Mouse (Mus musculus): ENCODE measurements around the gene Gfpt1. TPM values are rescaled to one million over a fixed set of nuclear protein-coding genes. Genes with fewer than 3 reads are reported as not detected.

The Gfpt1 gene
- 48.1 and 54.6 TPM in 2 replicates for polyA plus RNA-seq (2011; ENCODE audit: insufficient read depth, insufficient read length, low read depth, missing spikeins)

DNA sequence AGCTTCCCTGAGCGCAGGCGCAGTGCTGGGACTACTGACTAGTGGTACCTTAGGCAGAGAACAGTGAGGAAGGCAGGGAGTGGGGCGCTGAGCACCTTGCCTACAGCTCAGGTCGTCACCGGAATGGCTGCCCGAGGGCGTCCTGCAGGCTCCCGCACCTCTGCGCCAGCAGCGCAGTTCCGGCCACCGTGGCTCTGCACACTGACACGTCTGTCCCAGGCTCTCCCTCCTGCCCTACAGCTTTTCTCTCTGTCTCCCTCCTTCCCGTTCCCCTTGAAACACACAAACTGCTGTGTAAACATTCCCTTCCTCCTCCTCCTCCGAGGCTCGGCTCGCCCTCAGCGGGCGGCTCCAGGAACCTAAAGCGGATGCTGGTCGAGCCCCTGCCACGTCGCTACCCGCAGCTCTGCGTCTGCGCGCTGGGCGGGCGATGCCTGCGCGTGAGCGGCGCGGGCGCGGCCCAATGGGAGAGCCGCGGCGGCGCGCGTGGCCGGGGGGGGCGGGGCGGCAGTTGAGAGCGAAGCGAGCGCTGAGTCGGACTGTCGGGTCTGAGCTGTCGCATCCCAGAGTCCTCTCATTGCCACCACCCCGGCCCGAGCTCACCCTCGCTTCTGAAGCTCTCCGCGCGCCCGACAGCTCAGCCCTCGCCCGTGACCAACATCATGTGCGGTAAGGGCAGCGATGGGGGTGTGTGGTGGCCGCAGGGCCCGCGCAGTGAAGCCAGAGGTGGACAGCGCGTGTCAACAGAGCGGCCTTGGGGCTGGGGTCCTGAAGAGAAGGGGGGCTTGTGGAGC, at the start of gene Gfpt1:
TSS of gene Gfpt1 (plus strand) at position 510 of the 794 bp plus-strand sequence.
- no peak for TF ChIP-seq EP300 (IDR thresholded peaks at IDR 0.05; ENCODE audit: insufficient read depth, low read depth, low read length)
- TF ChIP-seq POLR2A (IDR thresholded peaks at IDR 0.05; ENCODE audit: insufficient read depth, low read length) = peak; percentile 80
- Histone ChIP-seq H3K27me3 (ENCODE audit: control insufficient read depth, insufficient read depth, low read length, poor library complexity, severe bottlenecking) (no peaks in the 10 kb centered on the region), H3K4me1 (ENCODE audit: control insufficient read depth, insufficient read depth, low read length) (peaks cover 3% of the 10 kb centered on the region), H3K9me3 (replicated peaks; ENCODE audit: control insufficient read depth, insufficient read depth, low read length, poor library complexity, severe bottlenecking) (no peaks in the 10 kb centered on the region), H3K36me3 (ENCODE audit: control insufficient read depth, insufficient read depth, low read length, poor library complexity, severe bottlenecking) (no peaks in the 10 kb centered on the region), H3K4me3 (ENCODE audit: low read depth, low read length) (peak within 1 kb of the TSS; percentile 81), H3K27ac (ENCODE audit: insufficient read depth, low read length) (peak within 1 kb of the TSS; percentile 55), H3K9ac (ENCODE audit: low read depth, poor library complexity, severe bottlenecking) (peak within 1 kb of the TSS; percentile 64)

- no peaks in the 10 kb centered on the region for H3K9me3 ChIP-seq (replicated peaks; ENCODE audit: control insufficient read depth, insufficient read depth, low read length, poor library complexity, severe bottlenecking)
- no peaks in the 10 kb centered on the region for H3K27me3 ChIP-seq (ENCODE audit: control insufficient read depth, insufficient read depth, low read length, poor library complexity, severe bottlenecking)
- no peak overlapping the region for H3K9ac ChIP-seq (ENCODE audit: low read depth, poor library complexity, severe bottlenecking)
- TF ChIP-seq CTCF (IDR thresholded peaks at IDR 0.05; ENCODE audit: low read depth, low read length) (no peak), EP300 (IDR thresholded peaks at IDR 0.05; ENCODE audit: insufficient read depth, low read depth, low read length) (no peak), POLR2A (IDR thresholded peaks at IDR 0.05; ENCODE audit: insufficient read depth, low read length) (no peak)
- H3K36me3 ChIP-seq (ENCODE audit: control insufficient read depth, insufficient read depth, low read length, poor library complexity, severe bottlenecking) = no peaks in the 10 kb centered on the region
- no peak overlapping the region for H3K27ac ChIP-seq (ENCODE audit: insufficient read depth, low read length)
- H3K4me3 ChIP-seq (ENCODE audit: low read depth, low read length) = no peak overlapping the region
- peaks cover 1% of the 10 kb centered on the region for H3K4me1 ChIP-seq (ENCODE audit: control insufficient read depth, insufficient read depth, low read length)
These were observed 48.4 kb upstream of the Gfpt1 start for GRCm38 (mm10) chr6:86994254-86994653.

GRCm38 (mm10) chr6:86996629-86997307, 45.9 kb upstream of the Gfpt1 start:
- H3K9me3 ChIP-seq (replicated peaks; ENCODE audit: control insufficient read depth, insufficient read depth, low read length, poor library complexity, severe bottlenecking) = no peaks in the 10 kb centered on the region

GRCm38 (mm10) chr6:86997360-86997759, 45.3 kb upstream of the Gfpt1 start:
- Histone ChIP-seq H3K4me3 (ENCODE audit: low read depth, low read length) (no peak overlapping the region), H3K9ac (ENCODE audit: low read depth, poor library complexity, severe bottlenecking) (no peak overlapping the region), H3K36me3 (ENCODE audit: control insufficient read depth, insufficient read depth, low read length, poor library complexity, severe bottlenecking) (no peaks in the 10 kb centered on the region), H3K27me3 (ENCODE audit: control insufficient read depth, insufficient read depth, low read length, poor library complexity, severe bottlenecking) (no peaks in the 10 kb centered on the region), H3K27ac (ENCODE audit: insufficient read depth, low read length) (no peak overlapping the region), H3K9me3 (replicated peaks; ENCODE audit: control insufficient read depth, insufficient read depth, low read length, poor library complexity, severe bottlenecking) (no peaks in the 10 kb centered on the region), H3K4me1 (ENCODE audit: control insufficient read depth, insufficient read depth, low read length) (peaks cover 1% of the 10 kb centered on the region)
- no peak for TF ChIP-seq EP300 (IDR thresholded peaks at IDR 0.05; ENCODE audit: insufficient read depth, low read depth, low read length)
- no peak for TF ChIP-seq CTCF (IDR thresholded peaks at IDR 0.05; ENCODE audit: low read depth, low read length)
- TF ChIP-seq POLR2A (IDR thresholded peaks at IDR 0.05; ENCODE audit: insufficient read depth, low read length) = no peak

More at GRCm38 (mm10) chr6:86996629-86997307, 45.9 kb upstream of the Gfpt1 start:
- Histone ChIP-seq H3K4me3 (ENCODE audit: low read depth, low read length) (no peak overlapping the region), H3K4me1 (ENCODE audit: control insufficient read depth, insufficient read depth, low read length) (peaks cover 1% of the 10 kb centered on the region), H3K27ac (ENCODE audit: insufficient read depth, low read length) (no peak overlapping the region), H3K27me3 (ENCODE audit: control insufficient read depth, insufficient read depth, low read length, poor library complexity, severe bottlenecking) (no peaks in the 10 kb centered on the region), H3K9ac (ENCODE audit: low read depth, poor library complexity, severe bottlenecking) (no peak overlapping the region), H3K36me3 (ENCODE audit: control insufficient read depth, insufficient read depth, low read length, poor library complexity, severe bottlenecking) (no peaks in the 10 kb centered on the region)
- TF ChIP-seq CTCF (IDR thresholded peaks at IDR 0.05; ENCODE audit: low read depth, low read length) = no peak
- TF ChIP-seq EP300 (IDR thresholded peaks at IDR 0.05; ENCODE audit: insufficient read depth, low read depth, low read length) = no peak
- TF ChIP-seq POLR2A (IDR thresholded peaks at IDR 0.05; ENCODE audit: insufficient read depth, low read length) = no peak

DNA sequence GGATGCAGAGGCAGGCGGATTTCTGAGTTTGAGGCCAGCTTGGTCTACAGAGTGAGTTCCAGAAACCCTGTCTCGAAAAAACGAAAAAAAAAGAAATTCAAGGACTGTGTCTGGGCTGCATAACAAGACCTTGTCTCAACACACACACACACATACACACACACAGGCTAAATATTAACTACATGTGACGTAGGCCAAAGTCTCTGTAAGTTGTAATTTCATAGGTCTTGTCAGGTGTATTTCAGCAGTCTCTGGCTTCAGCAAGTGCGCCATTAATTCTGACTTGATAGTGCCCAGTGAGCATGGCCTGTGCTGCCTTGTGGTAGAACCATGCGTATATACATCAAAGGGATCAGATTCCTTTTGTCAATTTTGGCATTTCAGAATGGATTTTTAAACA, 40.7 kb upstream of the Gfpt1 start:
- Histone ChIP-seq H3K9me3 (replicated peaks; ENCODE audit: control insufficient read depth, insufficient read depth, low read length, poor library complexity, severe bottlenecking) (no peaks in the 10 kb centered on the region), H3K27me3 (ENCODE audit: control insufficient read depth, insufficient read depth, low read length, poor library complexity, severe bottlenecking) (no peaks in the 10 kb centered on the region), H3K27ac (ENCODE audit: insufficient read depth, low read length) (no peak overlapping the region)

More for the DNA sequence above, 40.7 kb upstream of the Gfpt1 start:
- no peak for TF ChIP-seq EP300 (IDR thresholded peaks at IDR 0.05; ENCODE audit: insufficient read depth, low read depth, low read length)
- TF ChIP-seq POLR2A (IDR thresholded peaks at IDR 0.05; ENCODE audit: insufficient read depth, low read length) = no peak
- Histone ChIP-seq H3K9ac (ENCODE audit: low read depth, poor library complexity, severe bottlenecking) (no peak overlapping the region), H3K36me3 (ENCODE audit: control insufficient read depth, insufficient read depth, low read length, poor library complexity, severe bottlenecking) (no peaks in the 10 kb centered on the region), H3K4me3 (ENCODE audit: low read depth, low read length) (no peak overlapping the region), H3K4me1 (ENCODE audit: control insufficient read depth, insufficient read depth, low read length) (no peaks in the 10 kb centered on the region)
